ENCODE assay signal across 7 mouse cellular contexts in the genomic region with DNA sequence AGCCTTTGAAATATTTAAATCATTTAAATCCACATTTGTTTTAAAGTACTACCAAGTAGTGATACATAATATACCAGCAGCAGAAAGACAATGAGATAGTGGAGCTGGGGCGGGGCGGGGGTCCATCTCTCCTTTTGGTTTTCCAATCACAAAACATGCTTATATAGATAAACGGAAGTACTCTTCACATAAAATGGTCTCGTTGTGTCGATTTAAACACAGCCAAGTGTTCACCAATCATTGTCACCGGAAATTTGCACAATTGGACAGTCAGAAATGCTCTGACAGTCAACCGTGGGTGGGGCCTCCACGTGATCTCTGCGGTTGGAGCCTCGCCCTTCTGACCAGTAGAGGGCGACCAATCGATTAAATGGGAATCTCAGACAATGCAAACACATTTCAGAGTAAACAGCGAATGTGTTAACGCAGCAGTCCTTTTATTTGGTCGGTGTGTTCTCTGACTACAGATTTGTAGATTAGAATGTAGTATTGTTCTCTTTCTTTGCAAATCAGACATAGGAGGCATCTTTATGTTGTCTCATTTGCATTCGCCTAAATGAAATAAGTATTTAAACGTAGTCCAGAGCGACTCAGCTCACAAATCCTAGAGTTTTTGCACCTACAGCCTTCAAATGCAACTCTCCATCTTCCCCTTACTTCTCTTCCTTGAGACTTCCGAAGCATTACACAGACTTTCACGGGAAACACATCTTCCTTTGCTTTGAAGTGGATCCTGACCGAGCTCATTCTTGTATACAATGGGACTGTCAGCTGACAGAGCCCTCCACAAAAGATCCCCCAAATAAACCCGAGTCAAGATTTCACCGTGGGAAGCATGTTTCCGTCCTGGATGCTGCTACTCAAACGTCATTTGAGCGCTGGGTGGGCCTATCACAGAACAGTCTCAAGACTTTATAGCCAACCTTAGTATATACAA. TPM values are rescaled to one million over a fixed set of nuclear protein-coding genes. Genes with fewer than 3 reads are reported as not detected.
DNase-seq lines count a peak whose midpoint lies in the region; ATAC-seq lines count a peak whose summit lies in the region.

No protein-coding gene starts in this region.

- 16% methylated on average over 26 of the region's 26 CpGs for WGBS in intestine, embryonic 15.5 days
- 13% methylated on average over 26 of the region's 26 CpGs for WGBS in midbrain, embryonic 10.5 days

- H3K4me2 ChIP-seq in intestine, embryonic 15.5 days (replicated peaks) = peak overlapping the region; percentile 73

- peaks cover 12% of the 10 kb centered on the region for H3K4me1 ChIP-seq in intestine, embryonic 15.5 days (replicated peaks)
- peaks cover 37% of the 10 kb centered on the region for H3K4me1 ChIP-seq in midbrain, embryonic 10.5 days

- DNase-seq in adrenal gland, adult 2 months = peak; percentile 92
- peak; percentile 80 for DNase-seq in embryo, embryonic 11.5 days (ENCODE audit: low read depth, low spot score)
- peak; percentile 74 to 89 for DNase-seq in gastrocnemius, postnatal 36 days
- DNase-seq in left cerebral cortex, postnatal 25 days (ENCODE audit: low spot score in 2 of 2) = peak; percentile 88 to 92
- DNase-seq in midbrain, embryonic 10.5 days (ENCODE audit: low spot score) = peak; percentile 86
- peak; percentile 84 for DNase-seq in right cerebral cortex, postnatal 4 days

- peak overlapping the region; percentile 84 for H3K27ac ChIP-seq in intestine, embryonic 15.5 days
- peak overlapping the region; percentile 87 for H3K27ac ChIP-seq in midbrain, embryonic 10.5 days (replicated peaks)

- H3K27me3 ChIP-seq in intestine, embryonic 15.5 days (replicated peaks) = no peaks in the 10 kb centered on the region
- H3K27me3 ChIP-seq in midbrain, embryonic 10.5 days (ENCODE audit: low read depth, poor library complexity, severe bottlenecking) = peaks cover 19% of the 10 kb centered on the region

- 0 out of 2 replicates have a peak overlapping the region, but pooled peaks have one; percentile 27 for H3K9ac ChIP-seq in intestine, embryonic 15.5 days

- peak; percentile 86 for ATAC-seq in intestine, embryonic 15.5 days

- no peaks in the 10 kb centered on the region for H3K9me3 ChIP-seq in intestine, embryonic 15.5 days
- no peaks in the 10 kb centered on the region for H3K9me3 ChIP-seq in midbrain, embryonic 10.5 days (replicated peaks)

- H3K4me3 ChIP-seq in intestine, embryonic 15.5 days (replicated peaks) = peak overlapping the region; percentile 44
- H3K4me3 ChIP-seq in midbrain, embryonic 10.5 days = peak overlapping the region; percentile 57

- intact Hi-C loops in gastrocnemius, postnatal 36 days (cut with DNase I) = loop anchor here (1.0 to 10.0 kb wide), 2 partner anchors 193 to 348 kb away; a partner anchor contains a TSS
- intact Hi-C loops in left cerebral cortex, postnatal 25 days (cut with DNase I) = loop anchor here (1.0 to 5.0 kb wide), 5 partner anchors 55 to 560 kb away; a partner anchor contains a TSS

- H3K36me3 ChIP-seq in intestine, embryonic 15.5 days = no peaks in the 10 kb centered on the region
- no peaks in the 10 kb centered on the region for H3K36me3 ChIP-seq in midbrain, embryonic 10.5 days

RNA-seq across cellular contexts. Expression of a gene that starts 8.3 kb away (rescaled TPM):
- total RNA-seq in adrenal gland, adult 2 months (2021) = not detected
- polyA plus RNA-seq in adrenal gland, adult 2 months (2012; rRNA removed) = 0.07 and 0.22 TPM in 2 replicates
- not detected for total RNA-seq in gastrocnemius, postnatal 36 days (2021)
- 0.24 TPM in 1 of 2 replicates, not detected in the other for polyA plus RNA-seq in intestine, embryonic 15.5 days (2015; fragmentation: Nextera tagmentation; extraction: Ambion mirVana)
- total RNA-seq in left cerebral cortex, postnatal 25 days (2021) = under 1 TPM; 0.25 to 0.39 TPM
- 0.20 and 0.37 TPM in 2 replicates for polyA plus RNA-seq in midbrain, embryonic 10.5 days (2016; fragmentation: Nextera tagmentation; extraction: Ambion mirVana)

RNA-seq across cellular contexts. Expression of a gene that starts 38.1 kb away (rescaled TPM):
- total RNA-seq in adrenal gland, adult 2 months (2021) = 1 to 10 TPM in 1 of 2 experiments, under 1 TPM in 1; 0.72 to 1.0 TPM
- polyA plus RNA-seq in adrenal gland, adult 2 months (2012; rRNA removed) = 0.30 and 1.2 TPM in 2 replicates
- 1 to 10 TPM in 1 of 2 experiments, under 1 TPM in 1; 0.46 to 1.0 TPM for total RNA-seq in gastrocnemius, postnatal 36 days (2021)
- 11.5 and 14.7 TPM in 2 replicates for polyA plus RNA-seq in intestine, embryonic 15.5 days (2015; fragmentation: Nextera tagmentation; extraction: Ambion mirVana)
- total RNA-seq in left cerebral cortex, postnatal 25 days (2021) = 1 to 10 TPM; 1.3 to 1.9 TPM
- polyA plus RNA-seq in midbrain, embryonic 10.5 days (2016; fragmentation: Nextera tagmentation; extraction: Ambion mirVana) = 22.0 and 24.9 TPM in 2 replicates

RNA-seq across cellular contexts. Expression of a gene that starts 38.2 kb away (rescaled TPM):
- total RNA-seq in adrenal gland, adult 2 months (2021) = 1 to 10 TPM; 3.1 to 5.3 TPM
- 0.57 and 0.94 TPM in 2 replicates for polyA plus RNA-seq in adrenal gland, adult 2 months (2012; rRNA removed)
- 1 to 10 TPM; 4.0 to 4.2 TPM for total RNA-seq in gastrocnemius, postnatal 36 days (2021)
- 6.7 and 8.2 TPM in 2 replicates for polyA plus RNA-seq in intestine, embryonic 15.5 days (2015; fragmentation: Nextera tagmentation; extraction: Ambion mirVana)
- total RNA-seq in left cerebral cortex, postnatal 25 days (2021) = 10 to 100 TPM; 15.0 to 16.0 TPM
- polyA plus RNA-seq in midbrain, embryonic 10.5 days (2016; fragmentation: Nextera tagmentation; extraction: Ambion mirVana) = 14.2 and 15.4 TPM in 2 replicates

Comparison
In these comparisons a context has a peak if more than half of its experiments do, and no peak if none do; other contexts are left out.
1. Peak in every context shown above with its lines: DNase-seq, ATAC-seq, H3K4me3 ChIP-seq and H3K27ac ChIP-seq.